In genomic region chr2:180788843-180789242, GRCm38 (mm10) we compare ENCODE assay signal across 9 mouse cellular contexts. TPM values are rescaled to one million over a fixed set of nuclear protein-coding genes. Genes with fewer than 3 reads are reported as not detected.
A peak's percentile ranks its signal among the peaks of the same experiment; 100 is the strongest.
DNase-seq lines count a peak whose midpoint lies in the region; ATAC-seq lines count a peak whose summit lies in the region.
"Had no signal": no experiment of that assay in that cellular context is flagged by ENCODE, and none has a peak within 500 bp of the region (broad histone marks: within the 10 kb centered on the region; RNA-seq: fewer than 3 reads in every experiment).

No protein-coding gene starts in this region.

- intact Hi-C loops in left cerebral cortex, postnatal 4 days (cut with DNase I) = no loop called here

- H3K4me1 ChIP-seq in heart, embryonic 10.5 days = peaks cover 16% of the 10 kb centered on the region
- peaks cover 11% of the 10 kb centered on the region for H3K4me1 ChIP-seq in heart, embryonic 16.5 days (ENCODE audit: control insufficient read depth, insufficient read depth, low read length)
- H3K4me1 ChIP-seq in neural tube, embryonic 15.5 days = peaks cover 13% of the 10 kb centered on the region

- 2% methylated on average over 5 of the region's 7 CpGs for WGBS in heart, embryonic 10.5 days
- WGBS in heart, embryonic 16.5 days = 3% methylated on average over 6 of the region's 7 CpGs
- under 1% methylated on average over 7 of the region's 7 CpGs for WGBS in neural tube, embryonic 15.5 days

- no peak for ATAC-seq in heart, embryonic 16.5 days (replicated peaks; ENCODE audit: extremely low read depth, insufficient read depth, low FRiP score)
- ATAC-seq in neural tube, embryonic 15.5 days (ENCODE audit: low FRiP score) = peak; percentile 72
- ATAC-seq: lung, postnatal 0 days had no signal

- H3K36me3 ChIP-seq in heart, embryonic 10.5 days = no peaks in the 10 kb centered on the region
- H3K36me3 ChIP-seq in heart, embryonic 16.5 days (ENCODE audit: control insufficient read depth, insufficient read depth) = no peaks in the 10 kb centered on the region
- H3K36me3 ChIP-seq in neural tube, embryonic 15.5 days = no peaks in the 10 kb centered on the region

- no peaks in the 10 kb centered on the region for H3K9me3 ChIP-seq in heart, embryonic 10.5 days
- H3K9me3 ChIP-seq in heart, embryonic 16.5 days (replicated peaks; ENCODE audit: control insufficient read depth, low read length) = no peaks in the 10 kb centered on the region
- no peaks in the 10 kb centered on the region for H3K9me3 ChIP-seq in neural tube, embryonic 15.5 days (replicated peaks)

- DNase-seq in heart, embryonic 10.5 days (ENCODE audit: low spot score) = no peak
- no peak for DNase-seq in heart, adult 9 months (ENCODE audit: low spot score in 2 of 2)
- peak; percentile 79 for DNase-seq in left cerebral cortex, postnatal 4 days
- no peak for DNase-seq in left cerebral cortex, adult 11 months (ENCODE audit: low spot score)
- DNase-seq in ovary, postnatal 14 days (ENCODE audit: low spot score) = no peak
- no peak for DNase-seq in urinary bladder, postnatal 4 days (ENCODE audit: low spot score in 2 of 2)

- no peak overlapping the region for H3K27ac ChIP-seq in heart, embryonic 10.5 days
- H3K27ac ChIP-seq in heart, embryonic 16.5 days (ENCODE audit: low read length) = no peak overlapping the region
- peak overlapping the region; percentile 60; the same call in 1 of the 2 replicates for H3K27ac ChIP-seq in neural tube, embryonic 15.5 days (replicated peaks)

- peaks cover 48% of the 10 kb centered on the region for H3K27me3 ChIP-seq in heart, embryonic 10.5 days (ENCODE audit: insufficient read depth, poor library complexity, severe bottlenecking)
- peaks cover 18% of the 10 kb centered on the region for H3K27me3 ChIP-seq in heart, embryonic 16.5 days (ENCODE audit: control insufficient read depth, insufficient read depth, low read length)
- H3K27me3 ChIP-seq in neural tube, embryonic 15.5 days (replicated peaks) = no peaks in the 10 kb centered on the region

- no peak overlapping the region for H3K9ac ChIP-seq in heart, embryonic 16.5 days (ENCODE audit: low read length)
- H3K9ac ChIP-seq in neural tube, embryonic 15.5 days (replicated peaks) = no peak overlapping the region

- peak overlapping the region; percentile 21 for H3K4me2 ChIP-seq in heart, embryonic 16.5 days (ENCODE audit: low read depth, low read length)
- peak overlapping the region; percentile 29 for H3K4me2 ChIP-seq in neural tube, embryonic 15.5 days

- H3K4me3 ChIP-seq in heart, embryonic 10.5 days = peak overlapping the region; percentile 24; the same call in 1 of the 2 replicates
- no peak overlapping the region for H3K4me3 ChIP-seq in heart, embryonic 16.5 days (ENCODE audit: low read length)
- H3K4me3 ChIP-seq in neural tube, embryonic 15.5 days (replicated peaks) = no peak overlapping the region

RNA-seq across cellular contexts. Expression of gene Bhlhe23, which starts 12.1 kb away (rescaled TPM):
- 0.05 TPM in 1 of 2 replicates, not detected in the other for polyA plus RNA-seq in heart, embryonic 10.5 days (2016; fragmentation: Nextera tagmentation; extraction: Ambion mirVana)
- total RNA-seq in left cerebral cortex, postnatal 4 days (2021) = not detected
- not detected in 2 replicates for polyA plus RNA-seq in heart, embryonic 16.5 days (2015; fragmentation: Nextera tagmentation; extraction: Ambion mirVana)
- 1.6 and 1.9 TPM in 2 replicates for polyA plus RNA-seq in neural tube, embryonic 15.5 days (2015; fragmentation: Nextera tagmentation; extraction: Ambion mirVana)
- polyA plus RNA-seq: lung, postnatal 0 days had no signal
